Mouse (Mus musculus) granulocyte monocyte progenitor cell, adult 5-6 weeks (primary cell): ENCODE measurements around the gene Nelfb. TPM values are rescaled to one million over a fixed set of nuclear protein-coding genes. Genes with fewer than 3 reads are reported as not detected.

Experiments
- ATAC-seq: replicated peaks from 2 replicates; pipeline ENCODE4 v1.8.0; 2016; ENCODE audit warnings: mild to moderate bottlenecking, moderate TSS enrichment, inconsistent platforms; ENCODE audit not compliant: poor library complexity, severe bottlenecking
- total RNA-seq, 2 experiments: library from RNA; stranded (forward) in 1 of 2; stranded (reverse) in 1 of 2; fragments of 200-712, 200-1000 nt in 1 of 2; fragments of >200 nt in 1 of 2; fragmentation: Nextera tagmentation in 1 of 2; gene quantifications; 2 replicates each; pipeline ENCODE4 v1.2.3; 2014 to 2017

Gene Nelfb
- total RNA-seq, 2 experiments from 2014 or later: 79.5 to 81.1 TPM

DNA sequence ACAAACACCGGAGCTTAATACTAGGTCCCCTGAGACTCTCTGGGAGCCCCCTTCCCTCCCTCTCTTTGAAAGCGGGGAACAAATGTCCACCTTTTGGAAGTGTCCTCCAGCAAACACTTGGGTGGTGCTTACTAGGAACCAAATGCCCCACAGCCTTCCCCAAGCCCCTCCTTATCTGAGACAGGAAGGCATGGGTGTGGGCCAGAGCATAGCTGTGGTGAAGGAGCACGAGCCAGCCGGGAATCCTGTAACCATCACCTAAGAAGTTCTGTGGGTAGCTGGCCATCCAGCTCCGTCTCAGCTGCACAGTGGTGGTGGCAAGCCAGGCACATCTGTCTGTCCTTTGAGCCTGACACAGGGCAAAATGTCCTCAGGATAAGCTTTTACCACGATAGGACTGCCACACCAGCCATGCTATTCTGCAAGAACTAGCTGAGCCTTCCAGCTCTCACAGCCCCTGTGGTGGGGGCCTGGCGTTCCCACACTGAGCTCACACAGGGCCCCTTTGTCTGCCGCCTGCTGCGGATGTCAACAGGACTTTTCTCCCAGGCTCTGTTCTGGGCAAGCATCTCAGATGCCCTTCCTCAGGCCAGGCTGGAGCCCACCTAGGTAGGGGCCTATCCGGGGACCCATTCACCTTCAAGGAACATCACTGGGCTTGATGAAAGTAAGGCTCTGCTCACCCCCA lies 32.9 kb downstream of the Nelfb start:
- ATAC-seq: no peak

DNA sequence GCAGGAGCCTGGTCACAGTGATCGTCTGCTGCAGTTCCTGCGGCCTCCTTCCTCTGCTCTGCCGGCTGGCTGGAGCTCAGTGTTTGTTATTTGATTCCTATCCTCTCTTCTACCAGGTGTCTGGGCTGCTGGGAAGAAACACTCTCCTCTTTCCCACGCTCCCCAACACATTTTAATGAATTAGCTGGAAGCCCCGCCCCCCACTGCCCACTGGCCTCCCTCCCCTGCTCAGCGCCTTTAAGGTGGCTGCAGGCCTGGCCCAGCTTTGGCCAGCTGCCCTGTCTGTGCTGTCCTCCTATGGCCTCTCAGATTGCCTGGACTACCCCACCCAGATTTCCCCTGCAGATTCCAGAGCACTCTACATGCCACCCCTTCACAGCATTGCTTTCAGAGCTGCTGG lies 33.6 kb downstream of the Nelfb start:
- no peak for ATAC-seq

DNA sequence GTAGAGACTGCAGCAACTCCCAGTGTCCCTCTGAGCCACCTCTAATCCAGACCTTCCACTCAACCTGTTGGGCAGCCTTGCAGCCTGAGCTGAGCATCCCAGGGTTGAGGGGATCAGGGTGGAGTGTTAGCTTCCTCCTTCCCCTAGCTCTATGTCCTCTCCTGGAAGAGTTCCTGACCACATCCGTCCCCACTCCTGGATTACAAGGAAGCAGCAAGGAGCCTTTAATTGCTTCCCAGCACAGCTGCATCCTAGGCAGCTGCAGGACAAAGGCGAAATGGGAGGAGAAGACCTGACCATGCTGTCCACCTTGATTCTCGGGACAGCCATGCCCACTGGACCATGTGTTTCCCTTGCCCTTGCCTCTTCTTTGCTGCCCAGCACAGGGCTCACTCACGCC lies 34.2 kb downstream of the Nelfb start:
- no peak for ATAC-seq

DNA sequence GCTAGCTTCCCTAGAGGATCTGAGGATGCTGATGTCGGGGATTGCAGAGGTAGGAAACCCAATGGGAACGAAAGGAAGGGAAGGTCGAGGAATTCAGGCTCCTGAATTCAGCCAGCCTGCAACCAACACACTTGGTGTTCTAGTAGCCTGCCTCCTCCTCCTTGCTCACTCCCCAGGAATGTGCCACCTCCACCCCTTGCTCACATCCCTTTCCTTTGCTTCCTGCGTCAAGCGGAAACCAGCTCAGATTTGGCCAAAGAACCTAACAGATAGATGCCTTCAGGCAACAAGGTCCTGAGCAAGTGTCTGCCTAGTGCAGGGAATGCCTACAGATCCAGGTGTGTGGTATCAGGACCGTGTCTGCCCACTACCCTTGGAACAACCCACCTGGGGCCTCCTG lies 34.7 kb downstream of the Nelfb start:
- no peak for ATAC-seq

DNA sequence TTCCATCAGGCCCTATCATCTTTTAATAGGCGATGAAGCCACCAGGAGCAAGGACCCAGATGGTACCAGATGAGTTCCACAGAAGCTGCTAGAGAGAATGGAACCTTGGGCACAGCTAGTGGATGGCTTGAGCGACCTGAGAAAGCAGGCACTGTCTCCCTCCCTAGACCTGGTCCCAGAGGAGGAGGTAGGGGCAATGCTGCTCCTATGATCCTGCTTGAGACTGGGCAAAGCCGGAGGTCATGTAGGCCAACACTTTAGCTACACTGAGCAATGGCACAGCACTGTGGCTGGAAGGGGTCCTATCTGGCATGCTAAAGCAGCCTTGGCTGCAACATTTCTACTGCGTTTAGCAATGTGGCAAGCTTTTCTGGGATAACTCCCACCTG lies 35.6 kb downstream of the Nelfb start:
- ATAC-seq: no peak

DNA sequence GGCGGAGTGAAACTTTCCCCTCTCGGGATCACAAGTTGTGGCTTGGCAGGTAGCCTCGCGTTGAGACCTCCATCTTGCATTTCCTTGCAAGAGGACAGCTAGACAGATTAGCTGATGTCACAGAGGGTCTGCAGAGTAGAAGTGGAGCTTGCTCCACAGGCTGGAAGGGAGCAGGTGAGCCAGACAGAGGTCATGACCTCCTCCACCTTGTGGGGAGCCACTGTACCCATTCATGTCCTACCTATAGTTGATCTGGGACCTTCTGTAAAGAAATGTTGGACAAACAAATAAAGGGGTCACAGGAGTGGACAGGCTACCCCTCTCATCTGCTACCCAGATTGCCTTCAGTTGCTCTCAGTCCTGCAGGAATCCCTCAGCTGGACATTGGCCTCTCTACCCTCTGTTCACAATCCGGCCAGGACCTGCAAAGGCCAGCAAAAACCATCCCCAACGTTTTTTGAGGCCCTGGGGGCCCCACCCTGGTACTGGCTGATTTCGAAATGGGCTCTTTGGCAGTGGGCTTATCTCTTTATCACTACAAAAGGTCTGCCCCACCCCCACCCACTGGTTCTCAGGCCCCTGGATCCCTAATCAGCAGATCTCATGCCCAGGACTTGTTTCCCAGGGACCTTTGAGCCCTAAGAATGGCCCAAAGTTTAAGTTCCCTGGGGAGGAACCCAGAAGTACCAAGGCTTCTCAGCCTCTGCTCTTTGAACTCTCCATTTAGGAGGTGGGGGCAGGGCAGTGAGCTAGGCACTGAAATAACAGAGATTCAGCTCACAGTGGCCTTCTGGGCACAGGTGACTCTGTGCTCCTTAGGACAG lies 36.2 kb downstream of the Nelfb start:
- no peak for ATAC-seq

DNA sequence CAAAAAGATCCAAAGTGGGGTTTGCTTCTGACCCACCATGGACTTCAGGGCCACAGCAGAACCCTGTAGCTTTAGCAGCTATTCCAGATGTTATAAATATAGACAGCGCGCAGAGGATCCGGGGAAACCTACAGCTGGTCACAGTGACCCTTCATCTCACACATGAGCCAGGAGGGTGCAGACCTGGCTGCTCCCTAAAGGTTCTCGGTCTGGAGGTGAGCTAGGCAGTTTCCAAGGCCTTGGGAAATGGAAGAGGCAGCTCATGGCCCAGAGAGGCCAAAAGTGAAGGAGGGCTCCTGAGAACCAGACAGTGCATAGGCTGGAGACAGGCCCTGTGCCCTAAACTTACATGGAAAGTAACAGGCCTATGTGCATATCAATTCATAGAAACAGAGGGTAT lies 37.5 kb downstream of the Nelfb start:
- no peak for ATAC-seq

DNA sequence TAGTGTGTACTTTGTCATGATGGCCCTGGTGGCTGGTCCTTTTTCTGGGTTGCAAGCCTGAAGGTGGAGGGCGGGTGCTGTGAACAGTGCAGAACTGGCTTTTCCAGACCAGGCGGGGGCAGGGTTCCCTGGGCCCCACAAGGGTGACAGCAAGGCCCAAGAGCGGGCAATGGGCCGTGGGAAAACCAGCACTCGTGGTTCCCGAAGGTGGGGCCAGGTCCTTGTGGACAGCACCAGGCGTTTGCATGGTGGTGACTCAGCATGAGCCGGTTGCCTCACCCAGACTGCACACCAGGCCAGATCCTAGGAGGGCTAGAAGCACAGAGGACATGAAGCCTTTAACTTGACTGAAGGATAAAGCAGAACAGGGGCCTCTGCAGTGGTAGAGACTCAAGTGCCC lies 38.7 kb downstream of the Nelfb start:
- peak; percentile 65 for ATAC-seq

DNA sequence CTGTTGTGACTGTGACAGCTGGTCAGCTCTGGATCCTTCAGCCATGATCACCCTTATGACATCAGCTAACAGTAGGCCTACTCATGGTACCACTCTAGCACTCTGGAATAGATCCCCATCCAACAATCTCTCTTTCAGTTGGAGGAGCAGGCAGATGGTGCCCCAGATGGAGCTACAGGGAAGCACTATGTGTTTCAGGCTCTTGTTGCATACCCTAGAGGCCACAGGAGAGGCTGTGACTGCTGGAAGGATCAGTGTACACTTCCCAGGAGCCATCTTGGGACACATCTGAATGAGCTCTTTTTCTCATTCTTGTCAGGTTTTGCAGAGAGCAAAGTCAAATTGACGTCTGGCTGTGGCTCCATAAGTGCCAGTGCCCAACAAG lies 39.5 kb downstream of the Nelfb start:
- ATAC-seq: no peak

DNA sequence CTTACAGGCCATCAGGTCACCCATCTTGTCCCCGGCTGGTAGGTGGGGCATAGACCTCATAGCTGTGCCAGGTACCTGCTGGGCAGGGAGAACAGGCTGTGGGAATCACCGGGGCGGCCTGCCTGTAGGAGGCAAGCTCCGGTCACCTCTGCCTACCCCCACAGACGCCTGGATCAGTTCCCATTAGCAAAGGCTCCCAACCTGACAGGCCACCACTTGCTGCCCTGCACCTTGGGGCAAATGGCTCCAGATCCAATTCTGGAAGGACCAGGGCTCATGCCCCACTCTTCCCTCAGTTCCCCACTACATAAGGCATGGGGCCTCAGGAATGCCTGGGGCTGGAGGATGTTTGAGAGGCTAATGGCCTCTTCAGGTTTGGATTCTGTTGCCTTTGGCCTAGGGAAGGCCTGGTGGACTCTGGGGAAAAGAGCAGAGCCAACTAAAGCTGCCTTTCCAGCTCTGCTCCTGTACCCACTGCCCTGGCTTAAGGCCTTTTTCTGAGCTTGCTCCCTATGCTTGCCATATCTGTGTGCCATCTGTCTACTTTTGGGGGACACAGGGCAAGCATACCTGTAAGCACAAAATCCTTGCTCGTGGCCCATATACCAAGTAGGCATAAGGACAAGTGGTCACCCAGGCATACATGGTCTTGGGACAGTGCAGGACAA lies 40.1 kb downstream of the Nelfb start:
- ATAC-seq: no peak

DNA sequence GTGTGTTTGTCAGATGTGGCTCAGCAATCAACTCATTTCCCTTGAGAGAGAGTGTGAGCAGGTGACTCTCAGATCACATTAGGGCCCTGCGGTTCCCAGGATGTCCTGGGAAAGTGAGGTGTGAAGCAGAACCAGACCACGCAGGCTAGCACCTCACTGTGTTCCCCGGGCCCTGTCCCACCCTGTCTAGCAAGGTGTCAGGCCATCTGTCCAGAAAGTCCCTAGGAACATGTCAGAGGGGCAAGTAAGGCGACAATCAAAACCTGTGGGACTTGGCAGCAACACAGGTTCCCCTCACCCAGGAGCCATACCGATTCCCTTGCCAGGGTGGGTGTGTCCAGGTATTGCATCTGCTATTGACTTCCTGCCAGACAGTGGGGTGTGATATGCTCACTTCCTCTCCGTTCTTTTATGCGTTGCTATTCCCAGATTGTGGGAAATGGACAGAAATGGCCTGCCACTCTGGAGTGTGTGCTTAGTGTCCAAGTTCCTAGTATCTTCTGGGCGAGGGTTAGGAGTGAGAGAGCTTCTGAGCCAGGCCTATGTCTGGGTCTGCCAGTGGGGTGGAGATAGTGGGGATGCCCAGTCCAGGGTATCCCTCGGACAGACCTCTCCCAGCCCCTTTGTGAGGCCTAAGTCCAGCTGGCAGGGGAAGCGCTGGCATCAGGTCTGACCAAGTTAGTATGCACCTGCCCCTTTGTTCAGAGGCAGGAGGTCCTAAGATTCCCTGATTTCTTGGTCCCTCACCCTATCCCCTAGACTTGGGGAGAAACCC lies 40.8 kb downstream of the Nelfb start:
- peak; percentile 41; the same call in 1 of the 2 replicates for ATAC-seq

DNA sequence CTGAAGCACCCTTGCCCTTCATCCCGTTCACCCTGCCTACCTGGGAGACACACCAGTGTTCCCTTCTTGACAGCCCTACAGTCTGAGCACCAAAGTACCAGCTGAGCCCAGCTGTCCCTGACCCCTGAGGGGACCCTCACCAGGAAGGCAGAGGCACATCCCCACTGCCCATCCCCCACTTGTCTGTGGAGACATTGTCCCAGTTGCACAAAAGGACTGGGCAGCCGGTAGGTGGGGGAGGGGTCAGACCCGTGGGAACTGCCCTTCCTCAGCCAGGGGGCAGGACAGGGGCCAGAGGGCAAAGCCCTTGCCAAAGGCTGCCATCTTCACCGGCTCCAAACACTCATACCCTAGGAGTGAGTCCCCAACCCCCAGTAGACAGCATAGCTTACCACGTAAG lies 41.5 kb downstream of the Nelfb start:
- ATAC-seq: no peak

DNA sequence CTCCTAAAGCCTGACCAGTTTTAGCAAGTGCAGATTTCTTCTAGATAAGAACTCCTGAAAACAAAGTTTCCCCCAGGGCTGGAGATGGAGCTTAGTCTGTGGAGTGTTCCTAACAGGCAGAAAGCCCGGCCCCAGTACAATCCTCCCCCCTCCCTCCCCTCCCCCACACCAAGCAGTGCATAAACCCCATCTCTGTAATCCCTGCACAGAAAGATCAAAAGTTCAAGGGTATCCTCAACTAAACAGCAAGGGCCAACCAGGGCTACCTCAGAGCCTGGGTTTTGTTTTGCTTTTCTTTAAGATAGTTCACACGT lies 42.7 kb downstream of the Nelfb start:
- ATAC-seq: no peak

DNA sequence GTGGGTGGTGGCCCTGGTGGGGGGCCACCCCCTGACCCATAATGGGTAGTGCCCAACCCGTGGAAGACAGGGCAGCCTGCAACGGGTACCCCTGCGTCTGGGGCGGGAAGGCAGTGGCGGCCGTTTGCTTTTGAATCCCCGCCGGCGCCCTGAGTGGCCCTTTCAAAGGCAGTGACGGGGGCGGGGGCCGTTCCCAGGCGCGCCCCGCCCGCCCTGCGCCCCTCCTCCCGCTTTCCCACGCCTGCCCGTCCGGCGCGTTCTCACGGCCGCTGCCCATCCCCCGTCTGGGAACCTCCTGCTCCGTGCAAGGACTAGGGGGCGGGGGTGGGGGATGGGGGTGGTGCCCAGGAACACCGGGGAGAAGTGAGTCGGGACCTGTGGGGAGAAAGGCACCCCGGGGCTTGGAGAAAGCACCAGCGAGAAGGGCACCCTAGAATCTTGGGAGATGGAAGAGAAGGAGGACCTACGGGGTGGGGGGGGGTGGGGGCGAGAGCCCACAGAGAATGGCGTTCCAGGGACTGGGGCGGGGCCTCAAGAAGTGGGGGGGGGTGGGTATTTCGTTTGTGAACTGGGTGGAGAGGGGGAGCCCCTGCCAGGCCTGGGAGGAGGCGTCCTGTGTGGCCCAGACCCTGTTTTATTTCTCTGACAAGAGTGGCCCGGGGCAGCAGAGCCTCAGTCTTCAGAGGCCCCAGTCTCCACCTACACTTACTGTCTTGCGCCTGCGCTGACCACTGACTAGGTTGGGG lies 43.2 kb downstream of the Nelfb start:
- ATAC-seq: no peak

DNA sequence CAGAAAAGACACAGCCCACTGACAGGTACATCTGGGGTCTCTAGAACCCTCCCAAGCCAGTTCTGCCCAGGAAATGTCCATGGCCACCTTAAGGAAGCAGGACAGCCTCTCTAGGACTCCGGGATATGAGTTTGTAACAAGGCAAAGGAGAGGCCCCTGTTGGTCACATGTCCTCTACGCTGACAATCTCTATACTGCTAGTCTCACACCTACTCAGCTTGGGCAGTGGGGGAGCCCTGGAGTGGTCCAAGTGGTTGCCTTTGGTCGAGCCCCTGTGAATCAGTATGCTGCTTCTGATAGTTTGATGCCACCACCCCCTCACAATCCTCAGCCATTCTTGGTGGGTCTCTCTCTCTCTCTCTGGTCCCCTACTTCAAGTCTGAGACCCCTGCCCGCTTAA lies 43.8 kb downstream of the Nelfb start:
- no peak for ATAC-seq

DNA sequence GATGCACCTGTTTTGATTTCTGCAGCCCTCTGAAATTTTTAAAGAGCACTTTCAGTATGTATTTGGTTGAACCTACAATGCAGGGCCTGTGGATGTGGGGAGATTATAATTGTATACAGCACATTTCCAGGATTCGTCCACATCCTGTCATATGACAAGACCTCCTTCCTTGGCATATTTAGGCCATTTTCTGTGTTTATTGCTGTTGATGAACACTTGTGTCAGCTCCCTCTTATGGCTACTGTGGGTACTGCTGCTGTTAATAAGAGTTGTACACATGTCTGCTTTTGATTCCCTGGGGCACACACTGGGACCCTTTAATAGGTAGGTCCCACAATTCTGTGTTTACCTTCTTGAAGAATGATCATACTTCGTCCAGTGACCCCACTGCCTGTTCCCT lies 53.6 kb downstream of the Nelfb start:
- ATAC-seq: peak; percentile 63

DNA sequence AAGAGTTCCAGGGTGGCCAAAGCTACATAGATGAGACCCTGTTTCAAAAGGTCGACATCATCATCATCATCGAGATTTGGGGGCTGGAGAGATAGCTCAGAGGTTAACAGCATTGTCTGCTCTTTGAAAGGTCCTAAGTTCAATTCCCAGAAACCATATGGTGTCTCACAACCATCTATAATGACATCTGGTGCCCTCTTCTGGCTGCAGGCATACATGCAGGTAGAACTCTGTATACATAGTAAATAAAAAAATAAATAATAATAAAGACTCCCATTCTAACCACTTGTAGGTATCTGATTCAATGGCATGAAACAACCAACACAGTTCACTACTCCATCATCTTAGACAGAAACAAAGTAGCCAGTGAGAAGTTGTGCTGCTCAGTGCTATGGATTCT lies 54.3 kb downstream of the Nelfb start:
- ATAC-seq: no peak

DNA sequence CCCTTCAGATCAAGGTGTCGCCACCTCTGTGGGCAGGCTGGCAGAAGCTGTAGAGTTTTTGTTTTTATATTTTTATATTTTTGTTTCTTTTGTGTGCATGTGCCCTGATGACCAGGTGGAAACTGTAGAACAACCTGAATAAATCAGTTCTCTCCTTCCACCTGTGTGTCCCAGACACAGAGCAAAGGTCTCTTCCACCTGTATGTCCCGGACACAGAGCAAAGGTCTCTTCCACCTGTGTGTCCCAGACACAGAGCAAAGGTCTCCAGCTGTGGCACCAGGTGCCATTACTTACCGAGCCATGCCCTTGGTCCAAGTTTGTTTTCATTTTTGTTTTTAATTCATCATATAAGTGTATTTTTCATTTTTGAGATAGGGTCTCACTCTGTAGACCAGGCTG lies 55.1 kb downstream of the Nelfb start:
- no peak for ATAC-seq

DNA sequence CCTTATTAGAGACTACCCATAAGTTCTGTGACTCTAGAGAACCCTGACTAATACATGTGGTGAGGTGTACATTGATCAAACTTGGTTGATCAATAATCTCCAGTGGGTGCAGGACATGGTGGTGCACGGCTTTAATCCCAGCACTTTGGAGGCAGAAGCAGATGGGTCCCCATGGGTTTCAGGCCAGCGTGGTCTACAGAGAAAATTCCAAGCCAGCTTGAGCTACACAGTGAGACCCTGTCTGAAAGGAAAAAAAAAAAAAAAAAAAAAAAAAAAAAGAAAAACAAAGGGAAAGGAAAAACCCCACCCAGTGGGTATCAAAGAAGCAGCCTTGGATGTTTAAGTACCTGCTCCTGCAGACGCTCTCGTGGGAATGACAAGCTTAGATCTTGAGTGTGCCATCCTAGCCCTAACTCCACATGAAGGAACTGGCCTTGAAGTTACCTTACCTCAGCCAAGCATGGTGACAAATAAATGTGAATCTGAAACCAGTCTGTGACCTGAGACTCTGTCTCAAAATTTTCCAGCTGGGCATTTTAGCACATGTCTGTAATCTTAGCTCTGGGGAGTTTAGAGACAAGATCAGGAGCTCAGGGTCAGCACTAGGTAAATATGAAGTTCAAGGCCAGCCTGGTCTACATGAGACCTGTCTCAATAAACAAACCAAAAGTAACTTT lies 59.9 kb downstream of the Nelfb start:
- no peak for ATAC-seq
